Mouse (Mus musculus): Measurements from ENCODE around the gene Trp53i11. TPM values are rescaled to one million over a fixed set of nuclear protein-coding genes. Genes with fewer than 3 reads are reported as not detected.

Gene Trp53i11
- total and polyA plus RNA-seq, 3 experiments = not detected

- no peaks in the 10 kb centered on the region for H3K9me3 ChIP-seq (replicated peaks; ENCODE audit: insufficient read depth, low read length)
- H3K4me1 ChIP-seq (ENCODE audit: control insufficient read depth in 1 of 2, insufficient read depth in 2 of 2, low read length in 2 of 2) = peaks cover 34 to 51% of the 10 kb centered on the region in 2 experiments
- H3K79me2 ChIP-seq (ENCODE audit: control insufficient read depth, insufficient read depth, low read length, poor library complexity) = no peaks in the 10 kb centered on the region
- H3K4me3 ChIP-seq (ENCODE audit: control insufficient read depth in 1 of 2, insufficient read depth in 1 of 2, low read depth in 2 of 2, low read length in 2 of 2) = no peak overlapping the region
- H3K9ac ChIP-seq (ENCODE audit: control insufficient read depth, low read depth, low read length, poor library complexity, severe bottlenecking) = peak overlapping the region; percentile 42
- H3K36me3 ChIP-seq (ENCODE audit: control insufficient read depth in 1 of 2, insufficient read depth in 2 of 2, low read length in 2 of 2) = peaks cover 0 to 41% of the 10 kb centered on the region in 2 experiments; a peak in 2 of 4 replicates
- TF ChIP-seq EP300 (IDR thresholded peaks at IDR 0.05; ENCODE audit: low read depth in 1 of 2, low read length in 2 of 2) (0 out of 4 replicates have a peak, but pooled peaks of 1 of the 2 experiments have one; percentile 19), MAFK (IDR thresholded peaks at IDR 0.05; ENCODE audit: borderline replicate concordance, low read depth, low read length) (no peak), ZNF384 (IDR thresholded peaks at IDR 0.05; ENCODE audit: low read depth, low read length) (no peak), GATA1 (IDR thresholded peaks at IDR 0.05; ENCODE audit: low read depth, low read length) (peak; percentile 38; the same call in 1 of the 2 replicates), SIN3A (IDR thresholded peaks at IDR 0.05; ENCODE audit: low read length) (peak; percentile 24; the same call in 1 of the 2 replicates), MYC (IDR thresholded peaks at IDR 0.05; ENCODE audit: low read depth, low read length) (peak; percentile 22; the same call in 1 of the 2 replicates)
- H3K27ac ChIP-seq (ENCODE audit: control insufficient read depth, low read depth, low read length) = peak overlapping the region; percentile 95
- H3K27me3 ChIP-seq (ENCODE audit: control insufficient read depth in 1 of 2, insufficient read depth in 2 of 2, low read length in 2 of 2) = no peaks in the 10 kb centered on the region
- DNase-seq (ENCODE audit: low read depth, low spot score) = peak; percentile 59
Observed at GRCm38 (mm10) chr2:93162791-93163190, 24.6 kb upstream of the Trp53i11 start.

DNA sequence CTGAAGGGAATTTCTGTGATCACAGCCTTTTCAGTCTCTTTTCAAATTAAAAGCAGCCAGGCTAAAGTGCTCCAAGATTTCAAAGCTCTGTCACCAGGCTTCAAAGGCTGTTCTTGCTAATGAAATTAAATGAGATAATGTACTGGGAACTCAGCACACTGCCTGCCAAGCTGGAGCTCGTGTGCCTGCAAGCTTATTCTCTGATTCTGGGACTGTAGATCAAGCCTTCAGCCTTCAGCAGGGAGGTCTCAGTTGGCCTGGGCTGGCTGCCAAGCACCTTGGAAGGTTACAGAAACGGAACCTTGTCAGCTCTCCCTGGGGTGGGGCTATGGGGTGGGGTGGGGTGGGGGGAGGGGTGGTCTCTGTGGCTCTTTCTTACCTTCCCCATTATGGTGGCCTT, 24.0 kb upstream of the Trp53i11 start:
- peak; percentile 82; the same call in 1 of the 2 replicates for TF ChIP-seq MAZ (IDR thresholded peaks at IDR 0.05; ENCODE audit: low read depth, low read length)
- TF ChIP-seq POLR2A (IDR thresholded peaks at IDR 0.05; ENCODE audit: control insufficient read depth in 1 of 2, insufficient read depth in 1 of 2, low read depth in 1 of 2, low read length in 2 of 2, poor library complexity in 1 of 2) = peak in 1 of 2 experiments; percentile 49; a peak in 1 of 4 replicates
- peak; percentile 83 for TF ChIP-seq ETS1 (IDR thresholded peaks at IDR 0.05; ENCODE audit: low read depth, low read length)
- no peak for TF ChIP-seq POLR2AphosphoS5 (IDR thresholded peaks at IDR 0.05; ENCODE audit: borderline replicate concordance, low read depth, low read length)
- TF ChIP-seq BHLHE40 (IDR thresholded peaks at IDR 0.05; ENCODE audit: borderline replicate concordance, low read depth, low read length) = peak; percentile 54; the same call in 1 of the 2 replicates
- no peak for TF ChIP-seq ZC3H11A (IDR thresholded peaks at IDR 0.05; ENCODE audit: low read depth, low read length)
- TF ChIP-seq TBP (IDR thresholded peaks at IDR 0.05; ENCODE audit: low read depth, low read length) = peak; percentile 66
- TF ChIP-seq TAL1 (IDR thresholded peaks at IDR 0.05; ENCODE audit: low read length) = peak; percentile 26
- no peak for TF ChIP-seq USF1 (IDR thresholded peaks at IDR 0.05; ENCODE audit: low read depth, low read length)
- TF ChIP-seq MYC (IDR thresholded peaks at IDR 0.05; ENCODE audit: low read depth, low read length) = 0 out of 2 replicates have a peak, but pooled peaks have one; percentile 59
- TF ChIP-seq TCF12 (IDR thresholded peaks at IDR 0.05; ENCODE audit: low read depth, low read length) = peak; percentile 47; the same call in 1 of the 2 replicates
- 0 out of 2 replicates have a peak, but pooled peaks have one; percentile 34 for TF ChIP-seq MXI1 (IDR thresholded peaks at IDR 0.05; ENCODE audit: low read depth, low read length)
- TF ChIP-seq NELFE (IDR thresholded peaks at IDR 0.05; ENCODE audit: low read depth, low read length) = no peak
- peak; percentile 47 to 70; a peak in 3 of 4 replicates for TF ChIP-seq EP300 (IDR thresholded peaks at IDR 0.05; ENCODE audit: low read depth in 1 of 2, low read length in 2 of 2)
- no peak for TF ChIP-seq MYB (IDR thresholded peaks at IDR 0.05; ENCODE audit: low read depth, low read length)
- no peak for TF ChIP-seq JUND (IDR thresholded peaks at IDR 0.05; ENCODE audit: low read depth, low read length)
- TF ChIP-seq RAD21 (IDR thresholded peaks at IDR 0.05; ENCODE audit: low read depth, low read length) = no peak
- TF ChIP-seq SIN3A (IDR thresholded peaks at IDR 0.05; ENCODE audit: low read length) = 0 out of 2 replicates have a peak, but pooled peaks have one; percentile 17
- Histone ChIP-seq H3K27ac (ENCODE audit: control insufficient read depth, low read depth, low read length) (peak overlapping the region; percentile 95), H3K4me1 (ENCODE audit: control insufficient read depth in 1 of 2, insufficient read depth in 2 of 2, low read length in 2 of 2) (peaks cover 34 to 51% of the 10 kb centered on the region in 2 experiments), H3K9me3 (replicated peaks; ENCODE audit: insufficient read depth, low read length) (no peaks in the 10 kb centered on the region), H3K36me3 (ENCODE audit: control insufficient read depth in 1 of 2, insufficient read depth in 2 of 2, low read length in 2 of 2) (peaks cover 0 to 41% of the 10 kb centered on the region in 2 experiments; a peak in 2 of 4 replicates), H3K27me3 (ENCODE audit: control insufficient read depth in 1 of 2, insufficient read depth in 2 of 2, low read length in 2 of 2) (no peaks in the 10 kb centered on the region), H3K79me2 (ENCODE audit: control insufficient read depth, insufficient read depth, low read length, poor library complexity) (no peaks in the 10 kb centered on the region), H3K4me3 (ENCODE audit: control insufficient read depth in 1 of 2, insufficient read depth in 1 of 2, low read depth in 2 of 2, low read length in 2 of 2) (no peak overlapping the region), H3K9ac (ENCODE audit: control insufficient read depth, low read depth, low read length, poor library complexity, severe bottlenecking) (peak overlapping the region; percentile 42)
- peak; percentile 96 for DNase-seq (ENCODE audit: low read depth, low spot score)
